Mouse (Mus musculus): Measurements from ENCODE around the gene Cttnbp2nl.
A peak's percentile ranks its signal among the peaks of the same experiment; 100 is the strongest.

Cttnbp2nl gene

DNA sequence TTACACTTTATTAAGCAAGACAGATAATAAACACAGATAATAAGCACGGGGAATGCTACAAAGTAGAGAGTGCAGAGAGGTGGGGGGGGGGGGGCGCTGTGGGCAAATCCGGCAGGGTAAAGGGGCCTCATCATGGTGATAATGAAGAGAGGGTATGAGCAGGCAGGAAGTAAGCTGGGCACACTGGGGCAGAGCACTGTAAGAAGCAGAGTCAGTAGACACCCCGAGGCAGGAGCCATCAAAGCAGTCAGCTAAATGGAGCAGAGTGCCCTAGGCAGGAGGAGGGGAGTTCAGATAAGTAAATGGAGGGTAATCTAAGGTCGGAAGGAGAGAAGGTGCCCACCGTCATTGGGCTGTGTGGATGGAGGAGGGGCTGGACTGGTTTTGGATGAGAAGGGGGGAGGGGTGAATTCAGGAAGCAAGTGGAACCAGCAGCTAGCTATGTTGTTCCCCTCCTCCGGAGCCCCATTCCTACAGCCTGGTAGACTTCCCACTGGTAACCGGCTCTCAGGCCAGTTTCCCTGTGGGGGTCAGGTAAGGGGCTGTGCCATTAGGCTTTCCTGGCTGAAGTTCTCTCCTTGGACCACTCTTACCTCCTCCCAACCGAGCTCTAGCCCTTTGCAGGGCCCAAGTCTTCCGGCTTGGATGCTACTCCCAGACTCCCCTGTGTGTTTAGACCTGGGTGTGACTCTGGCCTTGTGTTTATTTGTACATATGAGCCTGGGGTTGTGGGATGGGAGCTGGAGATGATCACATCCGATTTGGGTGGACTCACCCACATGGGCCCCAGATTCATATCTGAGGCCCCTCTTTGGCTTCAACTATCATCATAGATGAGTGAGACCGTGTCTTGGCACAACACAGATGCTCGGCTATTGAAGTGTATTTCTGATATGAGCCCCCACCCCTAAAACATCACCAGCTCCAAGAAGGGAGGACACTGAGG, 89.3 kb downstream of the Cttnbp2nl start:
- DNase-seq: peak; percentile 40

DNA sequence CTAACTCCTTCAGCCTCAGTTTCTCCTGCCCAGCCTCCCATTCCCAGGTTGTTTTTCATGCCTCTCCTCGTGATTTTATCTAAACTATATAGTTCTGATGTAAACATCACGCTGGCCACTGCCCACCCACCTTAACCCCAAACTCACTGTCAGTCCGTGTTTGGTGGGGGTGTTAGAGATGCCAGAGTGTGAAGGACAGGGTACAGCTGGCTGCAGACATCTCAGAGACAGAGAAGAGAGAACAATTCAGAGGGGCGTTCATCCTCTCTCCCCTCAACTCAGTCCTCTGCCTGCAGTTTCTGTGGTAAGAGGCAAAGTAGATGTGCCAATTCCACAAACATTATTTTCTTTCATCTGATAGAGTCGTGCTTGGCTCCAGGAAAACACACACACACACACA, 90.1 kb downstream of the Cttnbp2nl start:
- DNase-seq: no peak

DNA sequence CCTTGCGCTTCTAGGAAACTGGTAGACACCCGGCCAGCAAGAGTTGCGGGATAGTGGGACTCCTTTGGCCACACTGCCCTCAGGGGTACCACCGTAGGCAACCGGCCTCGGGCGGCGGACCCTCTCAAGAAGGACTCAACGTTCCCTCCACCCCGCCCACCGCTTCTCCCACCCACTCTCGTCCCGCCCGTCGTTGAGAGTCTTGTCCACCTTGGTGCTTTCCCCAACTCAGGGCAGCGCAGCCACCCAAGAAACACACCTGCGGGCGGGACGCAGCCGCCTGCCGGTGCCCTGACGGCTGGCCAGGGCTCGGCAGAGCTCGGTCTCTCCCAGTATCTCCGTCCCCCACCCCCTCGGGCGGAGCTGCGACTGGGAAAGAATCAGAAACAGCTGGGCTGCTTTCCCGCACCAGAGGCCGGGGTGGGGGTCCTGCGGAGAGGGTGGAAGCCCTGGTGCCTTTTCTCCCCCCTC, 90.8 kb downstream of the Cttnbp2nl start:
- no peak for DNase-seq

DNA sequence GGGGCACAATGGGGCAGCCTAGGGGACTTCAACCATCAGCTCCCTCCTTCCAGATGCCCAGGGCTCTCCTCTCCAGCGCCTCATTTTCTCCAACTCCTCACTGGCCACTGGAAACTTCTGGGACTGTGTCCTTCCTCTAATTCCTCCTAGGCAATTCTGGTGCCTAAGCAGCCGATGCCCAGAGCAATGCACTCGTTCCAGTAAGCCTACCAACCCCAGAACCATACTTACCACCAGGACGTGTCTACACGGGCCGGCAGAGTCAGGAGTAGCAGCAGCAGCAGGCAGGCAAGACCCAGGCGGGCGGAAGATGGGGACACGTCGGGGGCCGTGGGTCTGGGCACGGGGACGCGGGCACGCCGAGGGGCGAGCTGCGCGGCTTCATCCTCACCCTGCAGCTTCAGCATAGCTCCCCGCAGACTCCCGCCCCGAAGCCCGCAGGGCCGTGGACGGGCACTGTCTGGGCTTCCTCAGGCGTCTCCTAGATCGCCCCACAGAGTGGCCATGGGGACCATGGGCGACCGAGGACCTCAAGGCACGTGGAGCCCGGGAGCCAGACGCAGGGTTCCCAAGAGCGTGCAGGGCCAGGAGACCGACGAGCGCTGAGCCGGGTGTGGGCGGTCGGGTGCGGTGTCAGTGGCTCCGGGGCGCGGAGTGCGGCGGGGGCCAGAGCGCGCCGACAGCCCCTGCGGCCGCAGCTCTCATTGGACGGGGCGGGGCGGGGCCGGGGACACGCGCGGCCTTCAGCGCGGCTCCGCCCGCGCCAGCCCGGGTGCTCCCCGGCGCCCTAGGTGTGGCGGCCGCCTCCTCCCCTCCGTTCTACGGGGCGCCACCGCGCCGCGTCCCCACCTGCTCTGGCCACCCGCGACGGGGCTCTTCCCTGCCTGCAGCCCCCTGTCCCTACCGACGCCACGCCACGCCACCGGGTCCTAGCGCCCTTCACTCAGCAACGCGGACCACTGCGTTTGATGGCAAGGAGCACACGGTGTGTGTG, 91.6 kb downstream of the Cttnbp2nl start, which contains the start of gene Wnt2b:
Wnt2b (minus strand) TSS at position 856 of the 994 bp plus-strand sequence.
- no peak for DNase-seq

DNA sequence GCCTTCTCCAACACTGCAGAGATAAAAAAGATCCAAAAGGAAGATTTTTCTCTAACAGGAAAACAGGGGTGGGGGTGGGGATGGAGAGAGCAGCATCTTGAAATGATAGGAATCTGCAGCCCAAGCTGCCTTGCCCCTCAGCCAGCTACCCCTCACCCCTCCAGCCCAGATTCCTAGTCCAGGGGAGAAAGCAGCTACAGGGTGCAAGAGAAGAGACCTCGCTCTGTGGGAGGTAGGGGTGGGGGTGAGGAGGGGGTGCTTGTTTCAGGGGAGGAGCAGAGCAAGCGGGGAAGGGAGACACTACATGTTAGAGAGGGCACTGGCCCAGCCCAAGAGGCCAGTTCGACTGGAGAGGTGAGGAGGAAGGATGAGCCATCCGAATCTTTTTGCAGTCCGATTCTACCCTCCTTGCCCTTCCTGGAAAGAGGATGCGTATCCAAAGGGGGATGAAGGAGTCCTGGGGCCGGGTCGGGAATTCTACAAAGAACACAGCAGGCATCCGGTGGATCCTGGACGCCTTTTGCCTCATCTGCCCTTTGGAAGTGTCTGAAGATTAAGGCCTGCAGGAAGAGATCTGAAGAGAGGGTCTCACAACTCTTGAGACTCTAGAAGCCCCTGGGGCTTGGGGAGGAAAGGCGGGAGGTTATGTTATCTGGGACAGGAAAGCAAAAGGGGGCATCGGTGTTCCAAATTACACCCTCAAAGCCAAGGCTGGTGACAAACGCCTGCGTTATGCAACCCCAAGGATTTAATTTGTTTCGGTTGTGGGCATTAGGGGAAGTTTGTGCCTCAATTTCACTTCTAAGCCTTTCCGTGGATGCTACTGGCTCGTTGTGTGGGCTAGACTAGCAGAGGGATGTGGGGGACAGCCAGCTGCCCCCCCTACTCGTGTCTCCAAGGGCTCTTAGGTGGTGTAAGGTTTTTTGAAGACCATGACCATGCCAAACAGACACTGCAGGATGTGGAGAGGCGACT, 92.6 kb downstream of the Cttnbp2nl start:
- DNase-seq: no peak

DNA sequence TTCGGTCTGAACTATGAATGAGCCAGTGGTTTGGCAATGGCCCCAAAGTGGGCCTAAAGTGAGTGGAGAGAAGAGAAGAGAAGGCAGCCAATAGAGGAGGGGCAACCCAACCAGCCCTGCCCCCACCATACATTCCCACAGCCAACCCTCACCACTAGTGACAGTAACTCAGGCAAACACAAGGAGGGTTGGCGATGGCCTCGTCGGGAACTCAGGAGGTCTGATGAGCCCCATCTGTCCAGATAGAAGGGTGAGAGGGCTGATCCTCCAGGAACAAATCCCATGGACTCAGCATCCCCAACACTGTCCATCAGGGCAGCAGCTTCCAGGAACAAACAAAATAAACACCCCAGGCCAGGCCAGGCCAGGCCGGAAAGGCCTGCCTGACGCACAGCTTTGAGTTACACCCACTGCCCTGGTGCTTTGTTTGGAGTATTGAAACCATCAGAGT, 96.8 kb downstream of the Cttnbp2nl start:
- DNase-seq: no peak

DNA sequence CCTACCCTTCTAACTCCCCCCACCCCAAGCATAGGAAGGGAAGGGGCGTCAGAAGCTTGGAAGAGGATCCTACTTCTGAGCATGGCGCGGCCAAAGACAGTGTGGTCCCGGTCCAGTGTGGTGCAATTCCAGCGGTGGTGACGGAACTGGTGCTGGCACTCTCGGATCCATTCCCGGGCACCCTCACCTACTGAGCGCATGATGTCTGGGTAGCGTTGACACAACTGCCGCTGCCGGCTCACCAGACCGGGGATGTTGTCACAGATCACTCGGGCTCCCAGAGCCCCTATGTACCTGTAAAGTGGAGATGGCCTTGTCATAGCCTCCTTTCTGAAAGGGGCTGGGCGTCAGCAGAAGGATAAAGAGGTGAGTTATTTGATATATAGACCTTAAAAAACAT, 98.4 kb downstream of the Cttnbp2nl start:
- DNase-seq: no peak

DNA sequence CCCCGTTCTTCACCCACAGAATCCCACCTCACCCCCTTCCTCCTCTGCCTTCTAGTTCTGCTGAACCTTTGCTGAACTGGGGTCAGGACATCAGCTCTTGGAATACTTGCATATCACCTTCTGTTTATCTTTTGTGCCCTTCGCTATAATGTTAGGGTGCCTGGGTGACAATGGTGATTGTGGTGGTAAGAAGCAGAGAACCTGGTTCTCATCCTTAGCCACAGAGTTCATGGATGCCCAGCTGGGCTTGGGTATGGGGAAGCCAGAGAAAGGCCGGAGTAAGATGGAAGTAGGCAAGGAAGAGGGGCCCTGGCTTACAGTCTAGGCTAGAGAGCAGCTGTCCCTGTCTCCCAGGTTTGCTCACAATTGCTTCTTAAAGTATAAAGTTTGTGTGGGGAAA, 98.8 kb downstream of the Cttnbp2nl start:
- DNase-seq: no peak

DNA sequence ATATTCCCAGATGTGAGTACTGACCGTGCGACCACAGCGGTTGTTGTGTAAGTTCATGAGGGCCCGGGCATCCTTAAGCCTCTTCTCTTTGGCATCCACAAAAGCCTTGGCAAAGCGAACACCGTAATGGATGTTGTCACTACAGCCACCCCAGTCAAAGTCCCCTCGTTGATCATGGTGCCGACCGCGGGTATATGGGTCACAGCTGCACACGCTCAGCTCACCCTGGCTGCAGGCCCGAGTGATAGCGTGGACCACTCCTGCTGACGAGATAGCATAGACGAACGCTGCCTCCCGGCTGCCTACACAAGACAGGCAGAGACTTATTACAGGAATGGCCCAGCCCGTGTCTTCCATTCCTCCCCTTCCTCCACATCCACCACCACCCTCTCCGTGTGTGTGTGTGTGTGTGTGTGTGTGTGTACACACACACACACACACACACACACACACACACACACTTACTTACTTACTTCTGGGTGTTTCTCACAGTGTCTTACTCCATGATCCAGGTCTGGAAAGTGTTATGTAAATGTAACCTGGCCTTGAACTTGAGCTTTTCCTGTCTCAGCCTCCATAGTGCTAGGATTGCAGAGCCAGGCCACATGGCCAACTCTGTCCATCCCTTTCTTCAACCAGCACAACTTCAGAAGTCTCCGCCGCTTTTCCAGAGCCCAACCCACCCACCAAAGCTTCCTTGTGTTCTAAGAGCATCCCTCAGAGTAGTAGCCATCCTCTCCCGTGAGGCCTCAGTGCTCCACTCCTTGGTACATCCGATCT, 99.9 kb downstream of the Cttnbp2nl start:
- DNase-seq: no peak
